Comparison of ENCODE assay signal across 20 mouse cellular contexts in the genomic region with DNA sequence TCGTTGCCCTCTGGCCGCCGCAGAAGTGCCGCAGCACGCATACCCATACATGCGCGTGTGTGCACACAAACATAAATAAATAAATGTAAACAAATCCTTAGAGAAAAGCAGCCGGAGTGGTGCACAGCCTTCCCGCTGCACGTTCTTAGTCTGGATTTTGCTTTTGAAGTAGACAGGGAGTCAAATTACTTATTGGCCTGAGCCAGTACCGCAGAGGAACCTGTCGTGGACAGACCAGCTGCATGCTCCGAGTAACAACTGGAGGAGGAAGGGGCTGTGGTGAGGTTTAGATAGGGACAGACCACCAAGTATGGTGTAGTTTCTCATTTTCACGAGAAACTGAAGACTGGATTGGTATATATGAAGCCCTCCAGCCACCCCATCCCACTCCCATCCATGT. TPM values are rescaled to one million over a fixed set of nuclear protein-coding genes. Genes with fewer than 3 reads are reported as not detected.
A peak's percentile ranks its signal among the peaks of the same experiment; 100 is the strongest.
DNase-seq lines count a peak whose midpoint lies in the region; ATAC-seq and TF ChIP-seq lines count a peak whose summit lies in the region.
"Had no signal": no experiment of that assay in that cellular context is flagged by ENCODE, and none has a peak within 500 bp of the region (broad histone marks: within the 10 kb centered on the region; RNA-seq: fewer than 3 reads in every experiment).

No protein-coding gene starts in this region.

- no peak for TF ChIP-seq CTCF in E14TG2a.4 (conservative IDR thresholded peaks at IDR 0.05; ENCODE audit: low read length)

- H3K9me3 ChIP-seq in heart, embryonic 13.5 days = no peaks in the 10 kb centered on the region
- no peaks in the 10 kb centered on the region for H3K9me3 ChIP-seq in E14TG2a.4 (ENCODE audit: low read length)
- H3K9me3 ChIP-seq in embryonic facial prominence, embryonic 15.5 days (replicated peaks) = no peaks in the 10 kb centered on the region
- H3K9me3 ChIP-seq in neural tube, embryonic 15.5 days (replicated peaks) = no peaks in the 10 kb centered on the region
- H3K9me3 ChIP-seq: hindbrain, embryonic 13.5 days; midbrain, embryonic 12.5 days had no signal

- no peak for DNase-seq in heart, adult 8-10 months (ENCODE audit: low spot score)
- DNase-seq in embryo, embryonic 10.5 days (ENCODE audit: low spot score) = peak; percentile 38
- no peak for DNase-seq in left cerebral cortex, adult 11 months (ENCODE audit: low spot score)
- no peak for DNase-seq in left cerebral cortex, postnatal 10 days (ENCODE audit: extremely low spot score in 1 of 2, low spot score in 2 of 2)
- DNase-seq: B cell, adult 2 months; cerebellum, adult 9-11 months; heart, adult 11 months; heart, postnatal 10 days; lung, adult 2 months; thymus, postnatal 36 days had no signal

- H3K9ac ChIP-seq in heart, embryonic 13.5 days = 0 out of 2 replicates have a peak overlapping the region, but pooled peaks have one; percentile 4
- no peak overlapping the region for H3K9ac ChIP-seq in embryonic facial prominence, embryonic 15.5 days
- H3K9ac ChIP-seq in neural tube, embryonic 15.5 days (replicated peaks) = no peak overlapping the region
- H3K9ac ChIP-seq: hindbrain, embryonic 13.5 days; midbrain, embryonic 12.5 days had no signal

- H3K27me3 ChIP-seq in heart, embryonic 13.5 days (replicated peaks) = peaks cover 7% of the 10 kb centered on the region
- peaks cover 9% of the 10 kb centered on the region for H3K27me3 ChIP-seq in E14TG2a.4 (ENCODE audit: insufficient read depth, low read length)
- peaks cover 12% of the 10 kb centered on the region for H3K27me3 ChIP-seq in embryonic facial prominence, embryonic 15.5 days
- peaks cover 5% of the 10 kb centered on the region for H3K27me3 ChIP-seq in neural tube, embryonic 15.5 days (replicated peaks)

- 65% methylated on average over 14 of the region's 14 CpGs for WGBS in heart, embryonic 13.5 days
- WGBS in embryonic facial prominence, embryonic 15.5 days = 25% methylated on average over 14 of the region's 14 CpGs
- WGBS in neural tube, embryonic 15.5 days = 54% methylated on average over 14 of the region's 14 CpGs

- H3K4me2 ChIP-seq in heart, embryonic 13.5 days = no peak overlapping the region
- 0 out of 2 replicates have a peak overlapping the region, but pooled peaks have one; percentile 11 for H3K4me2 ChIP-seq in embryonic facial prominence, embryonic 15.5 days (replicated peaks)
- H3K4me2 ChIP-seq in neural tube, embryonic 15.5 days = no peak overlapping the region
- H3K4me2 ChIP-seq: hindbrain, embryonic 13.5 days; midbrain, embryonic 12.5 days had no signal

- ATAC-seq in heart, embryonic 13.5 days (ENCODE audit: extremely low read depth, insufficient number of reproducible peaks, low FRiP score, low TSS enrichment) = no peak
- ATAC-seq in embryonic facial prominence, embryonic 15.5 days (ENCODE audit: insufficient number of reproducible peaks, low FRiP score, low TSS enrichment, low read depth) = no peak
- ATAC-seq in neural tube, embryonic 15.5 days (ENCODE audit: low FRiP score) = no peak
- ATAC-seq: forebrain, embryonic 14.5 days; intestine, postnatal 0 days had no signal

- no peaks in the 10 kb centered on the region for H3K36me3 ChIP-seq in heart, embryonic 13.5 days
- H3K36me3 ChIP-seq in E14TG2a.4 (ENCODE audit: insufficient read depth, low read length) = no peaks in the 10 kb centered on the region
- no peaks in the 10 kb centered on the region for H3K36me3 ChIP-seq in embryonic facial prominence, embryonic 15.5 days
- no peaks in the 10 kb centered on the region for H3K36me3 ChIP-seq in neural tube, embryonic 15.5 days
- H3K36me3 ChIP-seq: hindbrain, embryonic 13.5 days; midbrain, embryonic 12.5 days had no signal

- intact Hi-C loops in left cerebral cortex, postnatal 10 days (cut with DNase I) = no loop called here

- H3K4me1 ChIP-seq in heart, embryonic 13.5 days = peaks cover 63% of the 10 kb centered on the region
- H3K4me1 ChIP-seq in E14TG2a.4 (replicated peaks; ENCODE audit: low read depth, low read length) = peaks cover 70% of the 10 kb centered on the region
- peaks cover 40% of the 10 kb centered on the region for H3K4me1 ChIP-seq in embryonic facial prominence, embryonic 15.5 days
- H3K4me1 ChIP-seq in neural tube, embryonic 15.5 days = 0 out of 2 replicates have a peak, but pooled peaks cover 5% of the 10 kb centered on the region

- 0 out of 2 replicates have a peak overlapping the region, but pooled peaks have one; percentile 90 for H3K27ac ChIP-seq in heart, embryonic 13.5 days (replicated peaks)
- H3K27ac ChIP-seq in embryonic facial prominence, embryonic 15.5 days (replicated peaks) = peak overlapping the region; percentile 51; the same call in 1 of the 2 replicates
- no peak overlapping the region for H3K27ac ChIP-seq in neural tube, embryonic 15.5 days (replicated peaks)
- H3K27ac ChIP-seq: hindbrain, embryonic 13.5 days; macrophage; midbrain, embryonic 12.5 days had no signal

- no peak overlapping the region for H3K4me3 ChIP-seq in heart, embryonic 13.5 days
- H3K4me3 ChIP-seq in E14TG2a.4 (replicated peaks; ENCODE audit: low read length) = peak overlapping the region; percentile 50
- no peak overlapping the region for H3K4me3 ChIP-seq in embryonic facial prominence, embryonic 15.5 days (replicated peaks)
- H3K4me3 ChIP-seq in neural tube, embryonic 15.5 days (replicated peaks) = no peak overlapping the region
- H3K4me3 ChIP-seq: hindbrain, embryonic 13.5 days; midbrain, embryonic 12.5 days had no signal

RNA-seq across cellular contexts. Expression of a gene that starts 6.6 kb away (rescaled TPM):
- polyA plus RNA-seq in heart, embryonic 13.5 days (2015; fragmentation: Nextera tagmentation; extraction: Ambion mirVana) = 21.6 and 21.8 TPM in 2 replicates
- total RNA-seq in heart, adult 8-10 months (2022) = 10 to 100 TPM; 14.5 to 23.5 (median 16.9) TPM
- polyA plus RNA-seq in embryonic facial prominence, embryonic 15.5 days (2015; fragmentation: Nextera tagmentation; extraction: Ambion mirVana) = 33.1 and 33.3 TPM in 2 replicates
- total RNA-seq in left cerebral cortex, postnatal 10 days (2021) = 1 to 10 TPM; 3.0 TPM
- polyA plus RNA-seq in neural tube, embryonic 15.5 days (2015; fragmentation: Nextera tagmentation; extraction: Ambion mirVana) = 5.6 and 6.7 TPM in 2 replicates
- total RNA-seq: neutrophil, adult 5-6 weeks had no signal
- polyA plus RNA-seq: macrophage had no signal

RNA-seq across cellular contexts. Expression of a gene that starts 43.8 kb away (rescaled TPM):
- polyA plus RNA-seq in heart, embryonic 13.5 days (2015; fragmentation: Nextera tagmentation; extraction: Ambion mirVana) = 0.19 and 0.49 TPM in 2 replicates
- total RNA-seq in heart, adult 8-10 months (2022) = 10 to 100 TPM; 33.9 to 43.8 (median 38.8) TPM
- polyA plus RNA-seq in embryonic facial prominence, embryonic 15.5 days (2015; fragmentation: Nextera tagmentation; extraction: Ambion mirVana) = 0.98 and 1.2 TPM in 2 replicates
- total RNA-seq in left cerebral cortex, postnatal 10 days (2021) = 10 to 100 TPM; 95.0 to 95.2 TPM
- polyA plus RNA-seq in neural tube, embryonic 15.5 days (2015; fragmentation: Nextera tagmentation; extraction: Ambion mirVana) = 3.8 and 3.9 TPM in 2 replicates
